Mouse (Mus musculus) liver, embryonic 16.5 days (tissue): ENCODE data around the gene Ccdc171. TPM values are rescaled to one million over a fixed set of nuclear protein-coding genes. Genes with fewer than 3 reads are reported as not detected.
"Not testable (repeated sequence)": the region's sequence is repeated elsewhere in the genome, so short reads cannot be mapped to it uniquely, and the experiment has no call there.

Experiments
- ATAC-seq: fragments of 200-750 bp; cut with Nextera tagmentation; 2 replicates; pipeline ENCODE4 v1.8.0; 2017; ENCODE audit warnings: low read depth, mild to moderate bottlenecking, moderate number of reproducible peaks, moderate library complexity
- H3K27ac ChIP-seq: fragments of 300-500 bp; sonication (generic); 2 replicates; pipeline ENCODE4 v1.5.1; 2014; ENCODE audit warnings: mild to moderate bottlenecking, low read length
- H3K27me3 ChIP-seq: fragments of 300-500 bp; sonication (generic); 2 replicates; pipeline ENCODE4 v1.6.1; 2014; ENCODE audit warnings: low read depth, low read length, mixed read lengths; ENCODE audit not compliant: control insufficient read depth, insufficient read depth
- H3K36me3 ChIP-seq: fragments of 300-500 bp; sonication (generic); 2 replicates; pipeline ENCODE4 v1.6.1; 2014; ENCODE audit warnings: mild to moderate bottlenecking; ENCODE audit not compliant: control insufficient read depth, insufficient read depth
- H3K4me1 ChIP-seq: fragments of 300-500 bp; sonication (generic); 2 replicates; pipeline ENCODE4 v1.6.1; 2014; ENCODE audit warnings: low read depth, low read length, mixed read lengths; ENCODE audit not compliant: control insufficient read depth
- H3K4me2 ChIP-seq: fragments of 300-500 bp; sonication (generic); 2 replicates; pipeline ENCODE4 v1.6.1; 2014; ENCODE audit warnings: low read depth, low read length, mixed read lengths
- H3K4me3 ChIP-seq: fragments of 300-500 bp; sonication (generic); 2 replicates; pipeline ENCODE4 v1.5.1; 2014; ENCODE audit warnings: low read depth, mild to moderate bottlenecking, low read length
- H3K9ac ChIP-seq: fragments of 300-500 bp; sonication (generic); 2 replicates; pipeline ENCODE4 v1.6.1; 2014; ENCODE audit warnings: low read depth, low read length
- H3K9me3 ChIP-seq: fragments of 300-500 bp; sonication (generic); replicated peaks from 2 replicates; pipeline ENCODE4 v1.6.1; 2016; ENCODE audit warnings: low read length; ENCODE audit not compliant: control insufficient read depth
- WGBS: fragments of 180-500 bp; shearing (Covaris S2); extraction: QIAGEN DNeasy Blood & Tissue Kit; methylation state at CpG from one replicate; pipeline ENCODE4 v1.1.7; 2014; ENCODE audit not compliant: insufficient replicate concordance; 5-methylcytosine and 5-hydroxymethylcytosine counted together
- polyA plus RNA-seq: library from polyadenylated mRNA; unstranded; fragments of >200 nt; fragmentation: Nextera tagmentation; extraction: Ambion mirVana; gene quantifications from 2 replicates; pipeline ENCODE4 v1.2.1, GENCODE M21; 2015

The Ccdc171 gene
- polyA plus RNA-seq, 1 experiment from 2014 or later: 1.0 TPM

DNA sequence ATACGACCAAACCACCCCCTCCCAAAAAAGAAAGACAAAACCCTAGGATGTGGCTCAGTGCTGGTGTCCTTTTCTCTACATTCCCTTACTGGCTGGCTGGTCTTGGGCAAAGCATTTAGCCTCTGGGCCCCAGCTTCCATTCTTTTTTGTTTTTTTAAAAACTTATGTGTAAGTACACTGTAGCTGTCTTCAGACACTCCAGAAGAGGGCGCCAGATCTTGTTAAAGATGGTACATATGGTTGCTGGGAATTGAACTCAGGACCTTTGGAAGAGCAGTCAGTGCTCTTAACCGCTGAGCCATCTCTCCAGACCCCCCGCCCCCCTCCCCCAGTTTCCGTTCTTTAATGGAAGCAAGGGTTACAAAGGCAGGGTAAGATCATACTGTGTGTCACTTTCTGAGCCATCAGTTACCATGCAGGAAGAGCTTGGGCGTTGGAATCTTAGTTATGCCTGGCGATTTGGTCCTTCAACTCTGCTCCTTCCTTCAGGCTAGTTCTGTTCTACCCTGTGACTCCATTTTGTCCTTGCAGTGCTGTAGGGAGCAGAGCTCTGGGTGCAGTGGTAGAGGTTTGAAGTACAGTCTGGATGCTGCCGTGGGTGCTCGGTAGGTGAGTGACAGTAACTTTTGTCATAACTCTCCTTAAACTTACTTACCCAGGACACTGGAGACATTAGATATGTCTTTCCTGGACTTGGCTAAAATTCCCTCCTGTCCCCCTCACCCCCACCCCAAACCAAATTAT, 8.0 kb downstream of the Ccdc171 start:
- H3K27ac ChIP-seq: no peak overlapping the region
- H3K27me3 ChIP-seq: no peaks in the 10 kb centered on the region
- 70% methylated on average over 9 of the region's 9 CpGs for WGBS
- H3K9ac ChIP-seq: no peak overlapping the region
- no peak overlapping the region for H3K4me2 ChIP-seq
- no peaks in the 10 kb centered on the region; the same call in none of the 2 replicates for H3K4me1 ChIP-seq
- no peak for ATAC-seq
- H3K9me3 ChIP-seq: no peaks in the 10 kb centered on the region
- H3K36me3 ChIP-seq: no peaks in the 10 kb centered on the region
- no peak overlapping the region for H3K4me3 ChIP-seq

DNA sequence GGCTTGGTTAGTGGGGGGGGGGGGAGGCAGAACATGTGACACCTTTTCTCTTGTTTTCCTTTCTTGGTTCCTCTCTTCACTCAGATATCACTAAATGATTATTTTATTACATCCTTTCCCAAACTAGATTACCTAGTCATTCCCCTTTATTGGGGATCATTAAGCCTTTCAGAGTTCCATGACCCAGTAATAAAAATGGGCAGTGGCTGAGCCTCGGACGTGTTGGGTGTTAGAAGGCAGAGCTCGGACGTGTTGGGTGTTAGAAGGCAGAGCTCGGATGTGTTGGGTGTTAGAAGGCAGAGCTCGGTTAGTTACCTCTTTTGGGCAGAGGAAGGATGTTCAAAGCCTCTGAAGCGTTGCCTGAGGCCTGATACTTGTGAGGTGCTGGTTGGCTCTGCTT, 8.7 kb downstream of the Ccdc171 start:
- no peak overlapping the region for H3K4me3 ChIP-seq
- H3K9ac ChIP-seq: no peak overlapping the region
- no peaks in the 10 kb centered on the region; the same call in none of the 2 replicates for H3K4me1 ChIP-seq
- no peaks in the 10 kb centered on the region for H3K9me3 ChIP-seq
- no peak overlapping the region for H3K4me2 ChIP-seq
- no peak for ATAC-seq
- WGBS: 72% methylated on average over 7 of the region's 7 CpGs
- no peak overlapping the region for H3K27ac ChIP-seq
- no peaks in the 10 kb centered on the region for H3K36me3 ChIP-seq
- H3K27me3 ChIP-seq: no peaks in the 10 kb centered on the region

DNA sequence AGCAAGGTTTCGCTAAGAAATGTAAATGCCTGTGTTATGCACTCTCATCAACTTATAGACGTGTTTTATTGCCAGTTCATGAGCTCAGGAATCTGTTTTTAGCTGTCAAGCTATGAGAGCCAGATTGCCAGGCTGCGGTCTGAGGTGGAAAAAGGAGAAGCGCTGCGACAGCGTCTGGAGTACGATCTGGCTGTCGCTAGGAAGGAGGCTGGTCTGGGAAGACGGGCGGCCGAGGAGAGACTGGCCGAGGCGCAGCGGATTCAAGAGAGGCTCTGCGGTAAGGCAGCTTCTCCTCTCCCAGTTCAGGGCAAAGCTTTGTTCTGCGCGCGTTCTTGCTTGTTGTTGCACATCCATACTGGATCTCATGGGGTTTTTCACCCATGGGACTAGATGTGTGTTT, 24.2 kb downstream of the Ccdc171 start:
- Histone ChIP-seq H3K4me2 (no peak overlapping the region), H3K4me1 (no peaks in the 10 kb centered on the region), H3K27ac (no peak overlapping the region), H3K9ac (no peak overlapping the region), H3K4me3 (no peak overlapping the region), H3K9me3 (no peaks in the 10 kb centered on the region), H3K27me3 (no peaks in the 10 kb centered on the region), H3K36me3 (no peaks in the 10 kb centered on the region)
- 67% methylated on average over 18 of the region's 18 CpGs for WGBS
- ATAC-seq: no peak

- peaks cover 7% of the 10 kb centered on the region for H3K4me1 ChIP-seq
- 0 out of 2 replicates have a peak, but pooled peaks have one; percentile 39 for ATAC-seq
- 24% methylated on average over 13 of the region's 13 CpGs for WGBS
- no peaks in the 10 kb centered on the region for H3K9me3 ChIP-seq
- no peaks in the 10 kb centered on the region for H3K27me3 ChIP-seq
- H3K27ac ChIP-seq: no peak overlapping the region
- H3K36me3 ChIP-seq: no peaks in the 10 kb centered on the region
- peak overlapping the region; percentile 55 for H3K4me2 ChIP-seq
- H3K9ac ChIP-seq: no peak overlapping the region
- no peak overlapping the region for H3K4me3 ChIP-seq
These were observed 42.1 kb downstream of the Ccdc171 start for GRCm38 (mm10) chr4:83567190-83568113.

DNA sequence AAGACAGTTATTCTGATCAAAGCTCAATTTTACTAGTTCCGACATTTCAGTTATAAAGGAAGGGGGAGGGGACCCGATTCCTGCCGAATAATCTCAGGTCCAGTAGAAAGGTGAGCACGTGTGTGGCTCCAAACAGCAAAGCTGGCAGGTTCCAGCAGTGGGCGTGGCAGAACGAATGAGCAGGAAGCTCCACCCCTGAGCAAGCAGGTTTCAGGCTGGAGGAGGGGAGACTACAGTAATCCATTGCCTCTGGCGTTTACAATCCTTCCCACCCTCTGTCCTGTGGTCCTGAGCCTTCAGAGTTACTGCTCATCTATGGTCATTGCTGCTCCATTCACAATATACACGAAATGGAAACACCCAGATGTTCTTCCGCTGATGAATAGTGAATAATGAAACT, 42.8 kb downstream of the Ccdc171 start:
- not testable (repeated sequence) for H3K9me3 ChIP-seq, H3K36me3 ChIP-seq, H3K4me1 ChIP-seq, H3K9ac ChIP-seq, H3K27me3 ChIP-seq, H3K27ac ChIP-seq
- ATAC-seq: peak; percentile 51
- WGBS: 7% methylated on average over 9 of the region's 9 CpGs
- H3K4me2 ChIP-seq: peak overlapping the region; percentile 55
- H3K4me3 ChIP-seq: peak overlapping the region; percentile 37

DNA sequence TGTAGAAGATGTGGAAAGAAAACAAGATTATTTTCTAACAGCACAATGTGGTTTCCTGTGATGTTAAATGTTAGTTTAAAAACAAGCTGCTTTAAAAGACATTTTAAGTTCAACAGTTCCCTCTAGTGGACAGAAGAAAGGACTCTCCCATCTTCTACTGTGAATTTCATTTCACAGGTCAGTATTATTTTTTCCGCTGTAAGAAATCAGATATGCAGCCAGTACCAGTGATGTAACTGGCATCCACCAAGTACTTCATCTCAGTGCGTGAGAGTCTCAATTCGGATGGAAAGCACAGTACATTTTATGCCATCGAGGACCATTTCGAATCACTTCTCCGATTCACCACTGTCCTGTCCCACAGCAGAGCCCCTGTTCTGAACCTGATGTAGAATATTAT, 45.2 kb downstream of the Ccdc171 start:
- no peak for ATAC-seq
- Histone ChIP-seq H3K4me2 (no peak overlapping the region), H3K36me3 (no peaks in the 10 kb centered on the region), H3K9ac (no peak overlapping the region), H3K27me3 (no peaks in the 10 kb centered on the region), H3K4me1 (peaks cover 7% of the 10 kb centered on the region), H3K9me3 (no peaks in the 10 kb centered on the region), H3K4me3 (no peak overlapping the region), H3K27ac (no peak overlapping the region)
- WGBS: 54% methylated on average over 6 of the region's 6 CpGs

DNA sequence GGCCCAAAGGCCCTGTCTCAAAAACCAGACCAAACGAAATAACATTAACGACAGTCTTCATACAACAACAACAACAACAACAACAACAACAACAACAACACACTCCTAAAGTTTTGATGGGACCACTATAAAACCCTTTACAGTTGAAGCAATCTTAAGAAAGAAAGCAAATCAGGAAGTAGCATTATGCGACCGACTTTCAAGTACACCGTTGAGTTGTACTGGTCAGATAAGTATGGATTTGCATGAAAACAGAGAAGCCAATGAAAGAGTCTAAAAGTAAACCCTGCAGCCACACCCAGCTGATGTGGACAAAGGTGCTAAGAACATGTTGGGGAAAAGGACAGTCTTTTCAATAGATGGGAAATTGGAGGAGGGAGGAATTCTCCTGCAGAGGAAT, 45.7 kb downstream of the Ccdc171 start:
- Histone ChIP-seq H3K36me3 (no peaks in the 10 kb centered on the region), H3K9me3 (no peaks in the 10 kb centered on the region), H3K4me1 (peaks cover 8% of the 10 kb centered on the region), H3K27me3 (no peaks in the 10 kb centered on the region), H3K27ac (no peak overlapping the region), H3K9ac (no peak overlapping the region), H3K4me3 (no peak overlapping the region), H3K4me2 (no peak overlapping the region)
- WGBS: 61% methylated on average over 5 of the region's 5 CpGs
- no peak for ATAC-seq

GRCm38 (mm10) chr4:83572521-83572920, 47.2 kb downstream of the Ccdc171 start:
- Histone ChIP-seq H3K4me3 (no peak overlapping the region), H3K9me3 (no peaks in the 10 kb centered on the region), H3K27me3 (no peaks in the 10 kb centered on the region), H3K27ac (no peak overlapping the region), H3K4me1 (peaks cover 16% of the 10 kb centered on the region), H3K36me3 (no peaks in the 10 kb centered on the region), H3K4me2 (no peak overlapping the region), H3K9ac (no peak overlapping the region)
- peak; percentile 39 for ATAC-seq
- 65% methylated on average over 6 of the region's 6 CpGs for WGBS

DNA sequence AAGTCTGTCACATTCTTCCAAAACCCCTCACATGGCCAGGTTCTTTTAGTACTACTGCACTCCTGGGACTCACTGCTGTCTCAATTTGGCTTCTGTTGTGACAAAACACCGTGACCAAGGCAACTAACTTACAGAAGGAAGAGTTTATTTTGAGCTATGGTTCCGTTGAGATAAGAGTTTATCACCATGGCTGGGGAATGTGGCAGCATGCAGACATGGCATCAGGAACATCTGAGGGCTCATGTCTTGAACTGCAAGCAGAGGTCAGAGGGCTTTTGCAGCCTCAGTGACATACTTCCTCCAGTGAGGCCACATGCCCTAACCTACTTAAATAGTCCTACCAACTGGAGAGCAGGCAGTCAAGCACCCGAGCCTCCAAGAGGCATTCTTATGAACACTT, 51.0 kb downstream of the Ccdc171 start:
- no peaks in the 10 kb centered on the region for H3K27me3 ChIP-seq
- 17% methylated on average over 3 of the region's 3 CpGs for WGBS
- no peak overlapping the region for H3K9ac ChIP-seq
- H3K4me1 ChIP-seq: peaks cover 9% of the 10 kb centered on the region
- no peak overlapping the region for H3K27ac ChIP-seq
- no peaks in the 10 kb centered on the region for H3K9me3 ChIP-seq
- no peak overlapping the region; the same call in 1 of the 2 replicates for H3K4me2 ChIP-seq
- H3K36me3 ChIP-seq: no peaks in the 10 kb centered on the region
- peak; percentile 75 for ATAC-seq
- no peak overlapping the region for H3K4me3 ChIP-seq
